Mouse (Mus musculus): Measurements from ENCODE around the gene Baiap2. TPM values are rescaled to one million over a fixed set of nuclear protein-coding genes. Genes with fewer than 3 reads are reported as not detected.

The Baiap2 gene
- polyA plus RNA-seq, 1 experiment from 2014 or later = 10.1 TPM

DNA sequence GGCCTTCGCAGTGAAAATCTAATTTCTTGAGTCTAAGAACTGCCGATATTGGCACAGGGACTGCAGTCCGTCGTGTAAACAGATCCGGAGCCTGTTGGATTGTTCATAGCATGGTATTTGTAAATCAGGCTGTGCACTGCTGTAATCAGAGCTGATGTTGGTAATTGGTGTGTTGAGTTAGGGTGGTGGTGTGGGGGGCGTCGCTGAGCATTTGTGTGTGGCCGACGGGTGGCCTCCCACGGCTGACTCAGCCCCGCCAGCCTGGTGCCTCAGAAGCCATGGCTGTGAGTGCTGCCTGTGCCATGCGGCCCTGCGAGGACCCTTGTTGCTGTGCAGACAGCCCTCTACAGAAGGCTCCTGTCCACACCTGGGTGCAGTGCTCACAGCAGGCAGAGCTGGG lies 14.0 kb downstream of the Baiap2 start:
- H3K4me2 ChIP-seq (ENCODE audit: low read depth, low read length) = no peak overlapping the region
- no peak overlapping the region for H3K4me3 ChIP-seq (ENCODE audit: low read depth, low read length)
- ATAC-seq (ENCODE audit: low read depth) = no peak
- H3K9me3 ChIP-seq (replicated peaks; ENCODE audit: control insufficient read depth, low read length) = no peaks in the 10 kb centered on the region
- H3K27me3 ChIP-seq (ENCODE audit: control insufficient read depth, insufficient read depth, low read depth, low read length) = no peaks in the 10 kb centered on the region
- H3K36me3 ChIP-seq (ENCODE audit: control insufficient read depth, insufficient read depth) = no peaks in the 10 kb centered on the region
- 72% methylated on average over 13 of the region's 13 CpGs for WGBS (ENCODE audit: insufficient replicate concordance)
- H3K4me1 ChIP-seq (ENCODE audit: control insufficient read depth, low read depth, low read length) = peaks cover 25% of the 10 kb centered on the region
- no peak overlapping the region for H3K27ac ChIP-seq (ENCODE audit: low read length)
- H3K9ac ChIP-seq (ENCODE audit: low read depth, low read length) = no peak overlapping the region

DNA sequence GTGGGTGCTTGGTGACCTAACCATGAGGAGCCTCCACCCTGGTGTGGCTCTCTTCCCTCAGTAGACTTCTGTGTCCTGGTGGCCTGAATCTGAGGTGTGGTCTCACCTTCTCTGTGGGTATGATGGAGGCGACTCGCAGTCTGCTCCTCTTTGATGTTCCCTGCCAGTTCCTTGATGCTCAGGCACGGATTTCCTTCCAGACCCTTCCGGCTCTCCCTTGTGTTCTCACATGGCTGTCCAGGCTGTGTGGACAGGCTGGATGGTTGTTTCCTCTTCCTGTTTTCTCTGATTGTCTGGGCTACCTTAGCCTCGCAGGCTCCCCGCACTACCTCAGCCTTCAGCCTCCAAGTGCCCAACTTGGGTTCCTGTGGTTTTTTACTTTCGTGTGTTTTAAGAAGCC lies 16.3 kb downstream of the Baiap2 start:
- H3K9me3 ChIP-seq (replicated peaks; ENCODE audit: control insufficient read depth, low read length) = no peaks in the 10 kb centered on the region
- no peak overlapping the region for H3K4me2 ChIP-seq (ENCODE audit: low read depth, low read length)
- H3K9ac ChIP-seq (ENCODE audit: low read depth, low read length) = no peak overlapping the region
- peaks cover 18% of the 10 kb centered on the region for H3K4me1 ChIP-seq (ENCODE audit: control insufficient read depth, low read depth, low read length)
- no peak for ATAC-seq (ENCODE audit: low read depth)
- no peaks in the 10 kb centered on the region for H3K36me3 ChIP-seq (ENCODE audit: control insufficient read depth, insufficient read depth)
- H3K27ac ChIP-seq (ENCODE audit: low read length) = no peak overlapping the region
- H3K4me3 ChIP-seq (ENCODE audit: low read depth, low read length) = no peak overlapping the region
- 47% methylated on average over 7 of the region's 7 CpGs for WGBS (ENCODE audit: insufficient replicate concordance)
- no peaks in the 10 kb centered on the region for H3K27me3 ChIP-seq (ENCODE audit: control insufficient read depth, insufficient read depth, low read depth, low read length)

DNA sequence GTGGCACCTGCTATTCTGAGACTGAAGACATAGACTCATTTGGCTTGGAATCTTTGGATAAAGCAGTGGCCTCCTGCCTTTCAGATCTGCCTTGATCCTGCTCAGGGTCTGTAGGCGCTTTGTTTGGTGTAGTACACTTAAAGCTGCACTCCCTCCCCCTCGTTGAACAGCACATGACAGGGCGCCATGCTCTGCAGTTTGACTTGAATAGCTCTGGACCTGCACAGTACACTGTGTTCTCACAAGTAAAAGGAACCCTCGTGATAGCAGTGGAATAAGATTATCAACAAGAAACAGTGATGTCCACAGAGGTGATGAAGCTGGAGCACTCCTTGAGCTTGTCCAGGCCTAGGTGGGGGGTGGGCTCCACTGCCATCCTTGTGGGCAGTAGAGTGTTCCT lies 17.2 kb downstream of the Baiap2 start:
- no peak overlapping the region for H3K4me3 ChIP-seq (ENCODE audit: low read depth, low read length)
- H3K4me2 ChIP-seq (ENCODE audit: low read depth, low read length) = no peak overlapping the region
- H3K9me3 ChIP-seq (replicated peaks; ENCODE audit: control insufficient read depth, low read length) = no peaks in the 10 kb centered on the region
- ATAC-seq (ENCODE audit: low read depth) = no peak
- H3K27ac ChIP-seq (ENCODE audit: low read length) = no peak overlapping the region
- no peaks in the 10 kb centered on the region for H3K36me3 ChIP-seq (ENCODE audit: control insufficient read depth, insufficient read depth)
- H3K4me1 ChIP-seq (ENCODE audit: control insufficient read depth, low read depth, low read length) = peaks cover 12% of the 10 kb centered on the region
- H3K9ac ChIP-seq (ENCODE audit: low read depth, low read length) = no peak overlapping the region
- WGBS (ENCODE audit: insufficient replicate concordance) = 55% methylated on average over 4 of the region's 4 CpGs
- H3K27me3 ChIP-seq (ENCODE audit: control insufficient read depth, insufficient read depth, low read depth, low read length) = no peaks in the 10 kb centered on the region

DNA sequence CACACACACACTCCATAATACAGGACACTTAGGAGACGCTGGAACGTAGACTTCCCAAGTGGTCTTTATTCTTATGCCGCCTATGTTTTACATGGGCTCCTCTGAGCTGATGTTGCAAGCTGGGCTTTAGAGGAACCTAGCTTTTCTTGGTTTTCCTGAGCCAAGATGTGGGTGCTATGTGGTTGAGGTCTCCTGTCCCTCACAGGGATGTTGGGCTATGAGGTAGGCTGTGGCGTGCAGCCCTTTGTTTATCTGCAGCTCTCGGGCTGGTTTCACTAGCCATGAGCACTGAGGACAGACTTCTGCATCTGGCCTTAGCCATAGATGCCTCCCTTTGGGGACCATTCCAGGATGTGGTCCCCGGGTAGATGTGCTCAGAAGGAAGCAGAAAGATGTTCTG lies 18.1 kb downstream of the Baiap2 start:
- no peaks in the 10 kb centered on the region for H3K9me3 ChIP-seq (replicated peaks; ENCODE audit: control insufficient read depth, low read length)
- H3K4me1 ChIP-seq (ENCODE audit: control insufficient read depth, low read depth, low read length) = peaks cover 3% of the 10 kb centered on the region
- ATAC-seq (ENCODE audit: low read depth) = no peak
- no peak overlapping the region for H3K4me3 ChIP-seq (ENCODE audit: low read depth, low read length)
- no peaks in the 10 kb centered on the region for H3K27me3 ChIP-seq (ENCODE audit: control insufficient read depth, insufficient read depth, low read depth, low read length)
- no peaks in the 10 kb centered on the region for H3K36me3 ChIP-seq (ENCODE audit: control insufficient read depth, insufficient read depth)
- H3K9ac ChIP-seq (ENCODE audit: low read depth, low read length) = no peak overlapping the region
- no peak overlapping the region for H3K27ac ChIP-seq (ENCODE audit: low read length)
- H3K4me2 ChIP-seq (ENCODE audit: low read depth, low read length) = no peak overlapping the region
- WGBS (ENCODE audit: insufficient replicate concordance) = 56% methylated on average over 6 of the region's 6 CpGs

DNA sequence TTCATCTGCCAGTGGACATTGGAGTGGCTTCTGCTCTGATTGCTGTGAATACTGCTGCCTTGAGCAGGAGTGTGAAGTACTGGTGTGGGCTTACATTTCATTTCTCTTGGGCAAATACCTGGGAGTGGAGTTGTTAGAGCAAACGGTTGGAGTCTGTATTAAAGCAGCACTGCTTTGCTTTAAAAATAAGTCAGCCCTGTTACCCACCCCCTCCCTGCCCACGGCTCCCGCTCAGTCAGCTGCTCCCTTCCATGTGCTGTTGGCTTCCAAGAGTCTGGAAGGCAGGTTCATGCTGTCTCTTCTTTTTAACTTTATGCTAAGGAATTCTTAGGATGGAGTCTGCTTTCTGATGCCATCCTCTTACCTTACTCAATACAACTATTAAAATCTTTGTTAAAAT lies 18.9 kb downstream of the Baiap2 start:
- no peak for ATAC-seq (ENCODE audit: low read depth)
- no peak overlapping the region for H3K4me3 ChIP-seq (ENCODE audit: low read depth, low read length)
- no peaks in the 10 kb centered on the region for H3K9me3 ChIP-seq (replicated peaks; ENCODE audit: control insufficient read depth, low read length)
- H3K4me1 ChIP-seq (ENCODE audit: control insufficient read depth, low read depth, low read length) = no peaks in the 10 kb centered on the region
- no peak overlapping the region for H3K9ac ChIP-seq (ENCODE audit: low read depth, low read length)
- H3K36me3 ChIP-seq (ENCODE audit: control insufficient read depth, insufficient read depth) = no peaks in the 10 kb centered on the region
- no peaks in the 10 kb centered on the region for H3K27me3 ChIP-seq (ENCODE audit: control insufficient read depth, insufficient read depth, low read depth, low read length)
- H3K4me2 ChIP-seq (ENCODE audit: low read depth, low read length) = no peak overlapping the region
- WGBS (ENCODE audit: insufficient replicate concordance) = 71% methylated on average over 3 of the region's 3 CpGs
- no peak overlapping the region for H3K27ac ChIP-seq (ENCODE audit: low read length)

DNA sequence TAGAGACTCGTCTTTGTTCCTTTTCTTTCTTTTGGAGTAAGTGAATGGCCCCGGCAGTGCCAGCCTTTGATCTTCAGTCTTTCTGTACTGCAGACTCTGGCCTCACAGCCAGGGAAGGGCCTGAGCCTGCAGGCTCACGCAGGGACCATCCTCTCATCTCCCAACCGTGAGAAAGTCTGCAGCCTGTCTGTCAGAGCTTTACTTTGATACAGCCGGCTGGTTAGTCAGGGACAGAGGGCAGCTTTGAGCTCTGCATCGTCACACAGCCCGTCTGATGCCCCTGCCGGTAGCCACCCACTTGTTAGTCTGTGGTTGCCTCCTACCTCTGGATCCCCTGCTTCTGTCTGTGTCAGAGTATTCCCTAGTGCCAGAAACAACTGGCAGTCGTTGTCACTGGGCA lies 22.5 kb downstream of the Baiap2 start:
- H3K4me3 ChIP-seq (ENCODE audit: low read depth, low read length) = no peak overlapping the region
- H3K4me2 ChIP-seq (ENCODE audit: low read depth, low read length) = no peak overlapping the region
- H3K36me3 ChIP-seq (ENCODE audit: control insufficient read depth, insufficient read depth) = no peaks in the 10 kb centered on the region
- H3K27ac ChIP-seq (ENCODE audit: low read length) = no peak overlapping the region
- ATAC-seq (ENCODE audit: low read depth) = no peak
- 56% methylated on average over 9 of the region's 9 CpGs for WGBS (ENCODE audit: insufficient replicate concordance)
- H3K9me3 ChIP-seq (replicated peaks; ENCODE audit: control insufficient read depth, low read length) = no peaks in the 10 kb centered on the region
- no peaks in the 10 kb centered on the region for H3K4me1 ChIP-seq (ENCODE audit: control insufficient read depth, low read depth, low read length)
- no peaks in the 10 kb centered on the region for H3K27me3 ChIP-seq (ENCODE audit: control insufficient read depth, insufficient read depth, low read depth, low read length)
- no peak overlapping the region for H3K9ac ChIP-seq (ENCODE audit: low read depth, low read length)

DNA sequence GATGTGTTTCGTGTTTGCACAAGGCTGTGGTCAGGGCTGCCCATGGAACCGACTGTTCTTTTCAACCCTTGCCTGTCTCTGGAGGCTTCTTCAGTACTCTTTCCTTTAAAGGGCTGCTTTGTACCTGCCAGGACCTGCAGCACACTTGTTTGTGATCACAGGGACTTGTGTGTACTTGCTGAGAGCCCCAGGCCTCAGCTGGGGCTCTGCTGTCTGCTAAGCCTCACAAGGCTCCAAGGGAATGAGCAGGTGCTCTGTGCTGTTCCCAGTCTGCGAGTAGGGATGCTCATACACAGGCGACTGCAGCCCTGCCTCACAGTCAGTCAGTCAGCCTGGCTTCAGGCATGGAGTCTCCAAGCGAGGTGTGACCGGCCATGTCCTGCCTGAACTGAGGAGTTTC lies 23.7 kb downstream of the Baiap2 start:
- Histone ChIP-seq H3K27me3 (ENCODE audit: control insufficient read depth, insufficient read depth, low read depth, low read length) (no peaks in the 10 kb centered on the region), H3K9me3 (replicated peaks; ENCODE audit: control insufficient read depth, low read length) (no peaks in the 10 kb centered on the region), H3K36me3 (ENCODE audit: control insufficient read depth, insufficient read depth) (no peaks in the 10 kb centered on the region), H3K4me3 (ENCODE audit: low read depth, low read length) (no peak overlapping the region), H3K27ac (ENCODE audit: low read length) (no peak overlapping the region), H3K4me1 (ENCODE audit: control insufficient read depth, low read depth, low read length) (no peaks in the 10 kb centered on the region; the same call in 1 of the 2 replicates), H3K4me2 (ENCODE audit: low read depth, low read length) (no peak overlapping the region), H3K9ac (ENCODE audit: low read depth, low read length) (no peak overlapping the region)
- WGBS (ENCODE audit: insufficient replicate concordance) = 48% methylated on average over 6 of the region's 6 CpGs
- ATAC-seq (ENCODE audit: low read depth) = no peak

DNA sequence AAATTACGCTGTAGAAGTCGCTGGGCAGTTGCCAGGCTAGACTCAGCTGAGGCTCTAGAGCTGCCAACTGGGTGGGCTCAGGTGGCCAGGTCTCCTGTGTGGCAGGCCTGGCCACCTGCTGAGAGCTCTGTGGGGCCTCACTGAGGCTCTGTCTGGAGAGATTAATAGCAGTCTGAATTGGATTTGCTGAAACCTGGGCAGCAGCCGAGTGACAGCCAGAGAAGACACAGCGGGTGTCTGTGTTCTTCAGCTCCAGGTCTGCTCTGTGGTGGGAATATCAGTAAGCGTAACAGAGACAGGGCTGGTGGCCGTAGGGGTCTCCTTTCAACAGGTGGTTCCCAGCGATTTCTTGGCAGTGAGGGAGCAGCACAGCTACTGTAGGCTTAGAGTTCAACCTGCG lies 24.8 kb downstream of the Baiap2 start:
- WGBS (ENCODE audit: insufficient replicate concordance) = 68% methylated on average over 8 of the region's 8 CpGs
- H3K9ac ChIP-seq (ENCODE audit: low read depth, low read length) = no peak overlapping the region
- H3K4me2 ChIP-seq (ENCODE audit: low read depth, low read length) = no peak overlapping the region
- no peaks in the 10 kb centered on the region for H3K27me3 ChIP-seq (ENCODE audit: control insufficient read depth, insufficient read depth, low read depth, low read length)
- H3K4me3 ChIP-seq (ENCODE audit: low read depth, low read length) = no peak overlapping the region
- H3K4me1 ChIP-seq (ENCODE audit: control insufficient read depth, low read depth, low read length) = no peaks in the 10 kb centered on the region; the same call in 1 of the 2 replicates
- no peak overlapping the region for H3K27ac ChIP-seq (ENCODE audit: low read length)
- no peaks in the 10 kb centered on the region for H3K9me3 ChIP-seq (replicated peaks; ENCODE audit: control insufficient read depth, low read length)
- no peak for ATAC-seq (ENCODE audit: low read depth)
- no peaks in the 10 kb centered on the region for H3K36me3 ChIP-seq (ENCODE audit: control insufficient read depth, insufficient read depth)

DNA sequence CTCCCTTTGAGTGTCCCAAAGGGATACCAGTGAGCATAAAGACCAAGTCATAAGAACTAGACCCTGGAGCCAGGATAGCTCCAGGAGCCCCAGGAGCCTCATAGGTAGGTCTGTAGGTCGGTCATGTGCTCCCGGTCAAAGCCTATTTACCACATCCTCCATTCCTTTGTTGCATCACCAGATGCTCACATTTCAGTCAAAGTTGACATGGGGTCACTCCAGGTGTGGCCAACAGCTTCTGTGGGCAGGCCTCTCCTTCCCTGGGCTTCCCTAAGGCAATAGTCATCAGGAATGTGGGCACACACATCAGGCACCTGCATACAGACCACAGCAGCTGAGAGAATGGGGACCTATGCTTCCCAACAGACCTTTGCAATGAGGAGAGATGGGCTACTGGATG lies 25.3 kb downstream of the Baiap2 start:
- no peak for ATAC-seq (ENCODE audit: low read depth)
- no peaks in the 10 kb centered on the region for H3K36me3 ChIP-seq (ENCODE audit: control insufficient read depth, insufficient read depth)
- H3K4me1 ChIP-seq (ENCODE audit: control insufficient read depth, low read depth, low read length) = no peaks in the 10 kb centered on the region; the same call in 1 of the 2 replicates
- no peak overlapping the region for H3K4me2 ChIP-seq (ENCODE audit: low read depth, low read length)
- 37% methylated on average over 2 of the region's 2 CpGs for WGBS (ENCODE audit: insufficient replicate concordance)
- H3K9me3 ChIP-seq (replicated peaks; ENCODE audit: control insufficient read depth, low read length) = no peaks in the 10 kb centered on the region
- no peak overlapping the region for H3K27ac ChIP-seq (ENCODE audit: low read length)
- no peak overlapping the region for H3K4me3 ChIP-seq (ENCODE audit: low read depth, low read length)
- no peak overlapping the region for H3K9ac ChIP-seq (ENCODE audit: low read depth, low read length)
- no peaks in the 10 kb centered on the region for H3K27me3 ChIP-seq (ENCODE audit: control insufficient read depth, insufficient read depth, low read depth, low read length)

All from liver, embryonic 16.5 days (tissue).